Mouse (Mus musculus) forebrain, embryonic 12.5 days (tissue): Measurements from ENCODE around the gene Ndufc2. TPM values are rescaled to one million over a fixed set of nuclear protein-coding genes. Genes with fewer than 3 reads are reported as not detected.
A peak's percentile ranks its signal among the peaks of the same experiment; 100 is the strongest.
"Not testable (repeated sequence)": the region's sequence is repeated elsewhere in the genome, so short reads cannot be mapped to it uniquely, and the experiment has no call there.

Source experiments
- ATAC-seq: fragments of 200-750 bp; cut with Nextera tagmentation; 2 replicates; pipeline ENCODE4 v1.8.0; 2017; ENCODE audit warnings: moderate TSS enrichment; ENCODE audit not compliant: low FRiP score
- H3K27ac ChIP-seq: fragments of 300-500 bp; sonication (generic); 2 replicates; pipeline ENCODE4 v1.5.1; 2016; ENCODE audit warnings: mild to moderate bottlenecking
- H3K27me3 ChIP-seq: fragments of 300-500 bp; sonication (generic); 2 replicates; pipeline ENCODE4 v1.6.1; 2016; ENCODE audit warnings: mild to moderate bottlenecking
- H3K36me3 ChIP-seq: fragments of 300-500 bp; sonication (generic); replicated peaks from 2 replicates; pipeline ENCODE4 v1.6.1; 2016; ENCODE audit warnings: mild to moderate bottlenecking
- H3K4me1 ChIP-seq: fragments of 300-500 bp; sonication (generic); 2 replicates; pipeline ENCODE4 v1.6.1; 2016
- H3K4me2 ChIP-seq: fragments of 300-500 bp; sonication (generic); 2 replicates; pipeline ENCODE4 v1.6.1; 2016; ENCODE audit warnings: mild to moderate bottlenecking, moderate library complexity
- H3K4me3 ChIP-seq: fragments of 300-500 bp; sonication (generic); replicated peaks from 2 replicates; pipeline ENCODE4 v1.5.1; 2016; ENCODE audit warnings: mild to moderate bottlenecking
- H3K9ac ChIP-seq: fragments of 300-500 bp; sonication (generic); 2 replicates; pipeline ENCODE4 v1.6.1; 2016; ENCODE audit warnings: mild to moderate bottlenecking
- H3K9me3 ChIP-seq: fragments of 300-500 bp; sonication (generic); 2 replicates; pipeline ENCODE4 v1.6.1; 2016
- WGBS: fragments of 180-500 bp; shearing (Covaris S2); methylation state at CpG from one replicate; pipeline ENCODE4 v1.1.7; 2016; 5-methylcytosine and 5-hydroxymethylcytosine counted together
- polyA plus RNA-seq: library from polyadenylated mRNA; unstranded; fragments of >200 nt; fragmentation: Nextera tagmentation; extraction: Ambion mirVana; gene quantifications from 2 replicates; pipeline ENCODE4 v1.2.1, GENCODE M21; 2016

Gene Ndufc2
- polyA plus RNA-seq, 1 experiment from 2014 or later = 392 TPM

DNA sequence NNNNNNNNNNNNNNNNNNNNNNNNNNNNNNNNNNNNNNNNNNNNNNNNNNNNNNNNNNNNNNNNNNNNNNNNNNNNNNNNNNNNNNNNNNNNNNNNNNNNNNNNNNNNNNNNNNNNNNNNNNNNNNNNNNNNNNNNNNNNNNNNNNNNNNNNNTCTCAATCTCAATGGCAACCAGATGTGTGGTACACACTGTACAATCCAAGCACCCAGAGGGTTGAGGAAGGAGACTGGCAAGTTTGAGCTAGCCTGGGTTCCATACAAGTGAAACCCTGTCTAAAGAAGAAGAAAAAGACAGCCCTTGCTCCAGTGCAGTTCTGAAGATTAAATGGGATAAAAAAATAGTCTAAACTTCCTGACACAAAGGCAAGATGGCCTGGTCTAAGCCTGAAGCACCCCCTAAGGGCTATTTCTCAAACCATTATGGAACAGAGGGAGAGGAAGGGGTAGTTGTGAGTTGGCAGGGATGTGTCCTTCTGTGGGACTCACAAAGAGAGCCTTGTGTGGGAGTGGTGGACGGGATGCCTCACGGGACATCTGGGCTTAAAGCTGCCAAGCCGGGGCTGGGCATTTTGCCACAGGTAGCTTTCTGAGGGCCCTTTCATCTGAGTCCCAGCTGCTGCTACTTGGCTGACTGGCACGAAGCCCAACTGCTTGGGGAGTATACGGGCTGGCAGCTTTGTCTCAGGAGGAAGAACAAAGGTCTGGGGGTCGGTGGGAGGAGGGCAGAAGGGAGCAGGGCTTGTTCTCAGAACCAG, 46.5 kb downstream of the Ndufc2 start:
- H3K4me1 ChIP-seq = peaks cover 13% of the 10 kb centered on the region
- peak; percentile 92 for ATAC-seq

GRCm38 (mm10) chr7:97447050-97447531, 47.3 kb downstream of the Ndufc2 start:
- Histone ChIP-seq H3K4me3 (no peak overlapping the region), H3K4me1 (peaks cover 13% of the 10 kb centered on the region), H3K27ac (peak overlapping the region; percentile 96), H3K4me2 (no peak overlapping the region), H3K36me3 (no peaks in the 10 kb centered on the region), H3K9me3 (0 out of 2 replicates have a peak, but pooled peaks cover 4% of the 10 kb centered on the region), H3K27me3 (no peaks in the 10 kb centered on the region), H3K9ac (no peak overlapping the region)
- peak; percentile 68; the same call in 1 of the 2 replicates for ATAC-seq
- 48% methylated on average over 6 of the region's 6 CpGs for WGBS

More for the DNA sequence above, 46.5 kb downstream of the Ndufc2 start:
- Histone ChIP-seq H3K4me3 (no peak overlapping the region), H3K9me3 (peaks cover 6% of the 10 kb centered on the region; the same call in 1 of the 2 replicates), H3K27ac (peak overlapping the region; percentile 96), H3K4me2 (no peak overlapping the region; the same call in 1 of the 2 replicates), H3K9ac (no peak overlapping the region), H3K27me3 (no peaks in the 10 kb centered on the region), H3K36me3 (no peaks in the 10 kb centered on the region)
- 24% methylated on average over 6 of the region's 6 CpGs for WGBS

- not testable (repeated sequence) for H3K27ac ChIP-seq, H3K9ac ChIP-seq, H3K9me3 ChIP-seq, ATAC-seq, H3K36me3 ChIP-seq, H3K4me2 ChIP-seq, H3K4me3 ChIP-seq
- 0 out of 2 replicates have a peak, but pooled peaks cover 12% of the 10 kb centered on the region for H3K27me3 ChIP-seq
- WGBS = 82% methylated on average over 2 of the region's 2 CpGs
- peaks cover 23% of the 10 kb centered on the region for H3K4me1 ChIP-seq
These were observed 51.2 kb downstream of the Ndufc2 start, which contains the start of gene Kctd14 for GRCm38 (mm10) chr7:97451023-97451422. Gene Kctd14 (plus strand): TSS chr7:97451323.

GRCm38 (mm10) chr7:97452196-97452595, 52.4 kb downstream of the Ndufc2 start:
- Histone ChIP-seq H3K27me3 (0 out of 2 replicates have a peak, but pooled peaks cover 12% of the 10 kb centered on the region), H3K9ac (no peak overlapping the region), H3K4me2 (no peak overlapping the region), H3K4me1 (peaks cover 12% of the 10 kb centered on the region), H3K36me3 (no peaks in the 10 kb centered on the region), H3K4me3 (no peak overlapping the region), H3K27ac (no peak overlapping the region), H3K9me3 (0 out of 2 replicates have a peak, but pooled peaks cover 4% of the 10 kb centered on the region)
- 78% methylated on average over 6 of the region's 6 CpGs for WGBS
- no peak for ATAC-seq

- Histone ChIP-seq H3K9ac (peak overlapping the region; percentile 44), H3K9me3 (0 out of 2 replicates have a peak, but pooled peaks cover 4% of the 10 kb centered on the region), H3K27me3 (0 out of 2 replicates have a peak, but pooled peaks cover 12% of the 10 kb centered on the region), H3K4me1 (peaks cover 10% of the 10 kb centered on the region), H3K27ac (no peak overlapping the region), H3K36me3 (no peaks in the 10 kb centered on the region), H3K4me3 (peak overlapping the region; percentile 30), H3K4me2 (peak overlapping the region; percentile 60)
- peak; percentile 14; the same call in 1 of the 2 replicates for ATAC-seq
- WGBS = 5% methylated on average over 27 of the region's 27 CpGs
These were observed 53.5 kb downstream of the Ndufc2 start for GRCm38 (mm10) chr7:97453141-97453921.

DNA sequence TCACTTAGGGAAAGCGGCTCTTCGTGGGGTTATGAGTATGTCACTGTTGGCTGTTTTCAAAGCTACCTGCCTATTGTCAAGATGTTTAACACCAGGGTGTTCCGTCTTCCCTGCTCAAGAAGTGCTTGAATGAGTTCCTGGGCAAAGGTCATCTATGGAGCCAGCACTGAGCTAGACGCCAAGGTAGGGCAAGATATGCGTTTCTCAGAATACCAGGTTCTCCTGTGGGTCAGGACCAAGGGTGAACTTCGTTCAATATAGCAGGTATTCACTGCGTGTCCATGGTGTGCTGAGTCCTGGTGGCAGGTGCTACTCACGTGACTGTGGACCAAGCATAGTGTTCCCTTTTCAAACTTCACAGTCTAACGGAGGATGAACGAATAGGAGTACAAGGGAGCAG, 55.0 kb downstream of the Ndufc2 start:
- 91% methylated on average over 10 of the region's 10 CpGs for WGBS
- no peak overlapping the region for H3K27ac ChIP-seq
- no peak for ATAC-seq
- H3K36me3 ChIP-seq = no peaks in the 10 kb centered on the region
- H3K9me3 ChIP-seq = no peaks in the 10 kb centered on the region
- no peak overlapping the region for H3K9ac ChIP-seq
- H3K27me3 ChIP-seq = 0 out of 2 replicates have a peak, but pooled peaks cover 12% of the 10 kb centered on the region
- H3K4me3 ChIP-seq = no peak overlapping the region
- peaks cover 10% of the 10 kb centered on the region for H3K4me1 ChIP-seq
- H3K4me2 ChIP-seq = no peak overlapping the region

DNA sequence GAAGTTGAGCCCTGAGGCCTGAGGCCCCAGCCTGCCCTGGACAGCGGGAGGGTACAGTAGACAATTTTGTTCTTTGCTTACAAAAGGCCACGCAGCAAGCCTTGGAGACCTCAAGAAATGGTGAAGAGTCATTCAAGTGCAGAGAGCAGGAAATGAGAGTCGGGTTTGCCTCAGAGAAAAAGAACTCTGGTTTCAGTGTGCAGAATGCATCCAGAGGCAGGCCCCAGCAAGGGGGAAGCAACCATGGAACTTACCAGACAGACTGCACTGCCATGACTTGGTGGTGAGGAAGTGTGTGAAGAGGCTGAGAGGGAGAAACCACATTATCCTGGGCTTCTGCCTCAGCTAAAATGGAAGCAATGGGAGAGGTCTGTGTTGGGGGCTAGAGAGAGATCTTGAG, 55.8 kb downstream of the Ndufc2 start:
- 76% methylated on average over 3 of the region's 3 CpGs for WGBS
- Histone ChIP-seq H3K9ac (no peak overlapping the region), H3K9me3 (no peaks in the 10 kb centered on the region), H3K27ac (no peak overlapping the region), H3K36me3 (no peaks in the 10 kb centered on the region), H3K27me3 (0 out of 2 replicates have a peak, but pooled peaks cover 12% of the 10 kb centered on the region), H3K4me1 (peaks cover 10% of the 10 kb centered on the region), H3K4me3 (no peak overlapping the region), H3K4me2 (no peak overlapping the region)
- no peak for ATAC-seq

Other genes with a start within 250 kb of the Ndufc2 start
- gene Usp35, start 68.0 kb upstream of the Ndufc2 start, polyA plus RNA-seq = 3.0 and 3.3 TPM in 2 replicates
- 4.3 and 5.2 TPM in 2 replicates for gene Kctd21, start 67.7 kb upstream of the Ndufc2 start, polyA plus RNA-seq
- 35.4 and 36.4 TPM in 2 replicates for gene Alg8, start 28.4 kb upstream of the Ndufc2 start, polyA plus RNA-seq
- gene Thrsp, start 17.7 kb downstream of the Ndufc2 start, polyA plus RNA-seq = 0.34 and 0.50 TPM in 2 replicates
- 1.3 and 2.0 TPM in 2 replicates for gene Kctd14, start 51.3 kb downstream of the Ndufc2 start, polyA plus RNA-seq
- 57.8 and 58.3 TPM in 2 replicates for gene Ints4, start 81.0 kb downstream of the Ndufc2 start, polyA plus RNA-seq
- 35.5 and 36.5 TPM in 2 replicates for gene Aamdc, start 179.5 kb downstream of the Ndufc2 start, polyA plus RNA-seq
- gene Rsf1, start 179.9 kb downstream of the Ndufc2 start, polyA plus RNA-seq = 38.0 TPM in 2 replicates